Mouse (Mus musculus) intestine, postnatal 0 days (tissue): ENCODE results near the gene Il23a. TPM values are rescaled to one million over a fixed set of nuclear protein-coding genes. Genes with fewer than 3 reads are reported as not detected.
"Not testable (repeated sequence)": the region's sequence is repeated elsewhere in the genome, so short reads cannot be mapped to it uniquely, and the experiment has no call there.

Experiments
- ATAC-seq: fragments of 200-750 bp; cut with Nextera tagmentation; 2 replicates; pipeline ENCODE4 v1.8.0; 2017; ENCODE audit warnings: mild to moderate bottlenecking, moderate TSS enrichment, moderate library complexity
- H3K27ac ChIP-seq: fragments of 300-500 bp; sonication (generic); 2 replicates; pipeline ENCODE4 v1.5.1; 2014; ENCODE audit warnings: mild to moderate bottlenecking, low read depth, low read length, moderate library complexity
- H3K27me3 ChIP-seq: fragments of 300-500 bp; sonication (generic); replicated peaks from 2 replicates; pipeline ENCODE4 v1.6.1; 2014; ENCODE audit warnings: low read length, mixed read lengths; ENCODE audit not compliant: control insufficient read depth, insufficient read depth
- H3K36me3 ChIP-seq: fragments of 300-500 bp; sonication (generic); 2 replicates; pipeline ENCODE4 v1.6.1; 2014; ENCODE audit warnings: mild to moderate bottlenecking, moderate library complexity; ENCODE audit not compliant: control insufficient read depth, insufficient read depth
- H3K4me1 ChIP-seq: fragments of 300-500 bp; sonication (generic); replicated peaks from 2 replicates; pipeline ENCODE4 v1.6.1; 2014; ENCODE audit warnings: antibody characterized with exemption, low read length, mixed read lengths; ENCODE audit not compliant: control insufficient read depth, insufficient read depth
- H3K4me2 ChIP-seq: fragments of 300-500 bp; sonication (generic); replicated peaks from 2 replicates; pipeline ENCODE4 v1.6.1; 2014; ENCODE audit warnings: low read depth, mild to moderate bottlenecking, moderate library complexity
- H3K4me3 ChIP-seq: fragments of 300-500 bp; sonication (generic); 2 replicates; pipeline ENCODE4 v1.5.1; 2014; ENCODE audit warnings: low read depth, low read length
- H3K9ac ChIP-seq: fragments of 300-500 bp; sonication (generic); 2 replicates; pipeline ENCODE4 v1.6.1; 2014; ENCODE audit warnings: mild to moderate bottlenecking, low read depth, low read length
- H3K9me3 ChIP-seq: fragments of 300-500 bp; sonication (generic); 2 replicates; pipeline ENCODE4 v1.6.1; 2016; ENCODE audit warnings: mixed run types; ENCODE audit not compliant: control insufficient read depth
- CTCF ChIP-seq: sonication (generic); IDR thresholded peaks from 2 replicates; pipeline ENCODE4 v1.5.1; 2016; ENCODE audit warnings: low read depth, mild to moderate bottlenecking, control low read depth, antibody characterized with exemption, moderate library complexity
- WGBS: fragments of 180-500 bp; shearing (Covaris S2); extraction: QIAGEN DNeasy Blood & Tissue Kit; methylation state at CpG from one replicate; pipeline ENCODE4 v1.1.7; 2014; 5-methylcytosine and 5-hydroxymethylcytosine counted together
- polyA plus RNA-seq: library from polyadenylated mRNA; unstranded; fragments of >200 nt; fragmentation: Nextera tagmentation; extraction: Ambion mirVana; gene quantifications from 2 replicates; pipeline ENCODE4 v1.2.1, GENCODE M21; 2015

Il23a gene
- polyA plus RNA-seq, 1 experiment from 2014 or later: 0.22 TPM

DNA sequence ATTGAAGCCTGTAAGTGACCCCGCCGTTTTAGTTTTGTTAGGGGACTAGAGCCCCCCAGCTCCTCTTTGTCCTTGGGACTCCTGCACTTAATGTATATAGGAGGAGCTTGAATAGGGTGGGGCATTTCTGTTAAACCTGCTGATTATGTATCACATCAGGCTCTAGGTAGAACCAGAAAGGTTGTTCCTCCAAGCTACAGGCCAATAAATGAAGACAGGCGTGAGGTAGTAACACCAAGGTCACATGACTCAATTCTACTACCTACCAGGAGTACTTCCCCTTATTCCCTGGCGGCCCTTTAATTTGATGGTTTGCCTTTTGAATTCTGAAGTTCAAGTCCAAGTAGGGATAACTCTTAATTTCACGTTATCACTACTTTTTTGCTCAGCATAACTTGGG, 39.9 kb upstream of the Il23a start:
- Histone ChIP-seq H3K9ac (peak overlapping the region; percentile 82), H3K4me3 (peak overlapping the region; percentile 62), H3K27me3 (no peaks in the 10 kb centered on the region), H3K9me3 (no peaks in the 10 kb centered on the region), H3K4me2 (peak overlapping the region; percentile 82), H3K27ac (peak overlapping the region; percentile 94), H3K36me3 (no peaks in the 10 kb centered on the region; the same call in 1 of the 2 replicates), H3K4me1 (peaks cover 3% of the 10 kb centered on the region; the same call in 1 of the 2 replicates)
- ATAC-seq: peak; percentile 35
- TF ChIP-seq CTCF: no peak
- 8% methylated on average over 5 of the region's 5 CpGs for WGBS

DNA sequence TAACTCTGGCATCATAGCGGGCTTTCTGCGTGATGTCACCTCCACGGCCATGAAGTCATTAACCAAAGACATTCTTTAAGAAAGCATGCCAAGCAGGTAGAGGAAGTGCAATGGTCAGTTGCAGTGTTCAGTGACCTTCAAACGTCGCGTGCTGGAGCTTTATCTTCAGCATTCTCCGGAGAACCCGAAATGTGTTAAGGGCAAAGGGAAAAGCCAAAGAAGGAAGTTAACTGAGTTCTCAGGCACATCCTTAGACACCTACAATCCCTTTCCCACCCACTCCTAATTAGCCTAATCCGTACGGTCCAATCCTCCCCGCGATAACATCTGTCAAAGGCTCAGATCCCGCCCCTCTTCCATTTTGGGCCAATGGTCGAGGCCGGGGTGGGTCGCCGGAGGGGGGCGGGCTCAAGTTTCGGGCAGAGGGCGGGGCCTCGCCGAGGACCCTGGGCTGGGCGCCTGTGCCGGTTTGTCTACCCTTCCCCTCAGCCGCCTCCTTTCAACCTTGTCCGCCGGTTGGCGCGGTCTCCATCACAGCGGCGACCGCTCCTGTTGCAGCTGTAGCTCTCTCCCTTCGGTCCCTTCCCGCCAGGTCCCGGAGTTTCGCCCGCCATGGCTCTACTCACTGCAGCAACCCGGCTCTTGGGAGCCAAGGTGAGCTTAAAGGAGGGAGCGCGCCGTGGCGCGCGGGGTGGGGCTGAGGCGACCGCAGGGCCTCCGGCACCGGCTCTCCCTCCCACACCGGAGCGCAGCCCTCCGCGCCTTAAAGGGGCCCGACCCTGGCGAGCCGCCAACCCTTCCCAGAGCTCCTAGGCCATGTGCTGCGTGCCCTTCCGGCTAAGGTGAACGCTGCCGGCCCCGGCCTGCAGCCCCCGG, 39.0 kb upstream of the Il23a start, which contains the start of gene Cs:
Gene Cs, plus strand, starts transcription at position 429 of the 876 bp plus-strand sequence.
- Histone ChIP-seq H3K27me3 (no peaks in the 10 kb centered on the region), H3K4me1 (peaks cover 3% of the 10 kb centered on the region; the same call in 1 of the 2 replicates), H3K9ac (peak within 1 kb of the TSS; percentile 82), H3K4me2 (peak within 1 kb of the TSS; percentile 82), H3K9me3 (no peaks in the 10 kb centered on the region), H3K4me3 (peak within 1 kb of the TSS; percentile 62), H3K27ac (peak within 1 kb of the TSS; percentile 94), H3K36me3 (no peaks in the 10 kb centered on the region; the same call in 1 of the 2 replicates)
- WGBS: under 1% methylated on average over 61 of the region's 61 CpGs
- ATAC-seq: peak; percentile 92
- TF ChIP-seq CTCF: 0 out of 2 replicates have a peak, but pooled peaks have one; percentile 2

DNA sequence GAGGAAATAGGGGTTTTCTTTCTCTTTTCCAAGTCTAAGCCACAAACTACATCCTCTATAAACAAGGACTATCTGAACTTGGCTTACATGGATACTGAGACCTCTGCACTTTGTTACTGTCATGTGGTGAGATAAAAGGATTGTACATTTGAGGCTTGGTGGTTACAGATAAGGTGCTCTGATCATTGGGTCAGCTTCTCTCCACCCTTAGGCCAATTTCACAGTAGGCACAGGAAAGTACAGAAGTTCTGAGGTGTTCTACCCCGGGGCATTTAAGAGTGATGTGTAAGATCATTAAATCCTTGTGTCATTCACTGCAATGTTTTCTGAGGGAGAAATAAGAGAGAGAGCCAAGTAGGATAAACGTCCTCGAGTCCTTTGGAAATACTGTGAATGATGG, 38.0 kb upstream of the Il23a start:
- H3K27ac ChIP-seq: peak overlapping the region; percentile 94
- 61% methylated on average over 3 of the region's 3 CpGs for WGBS
- H3K36me3 ChIP-seq: no peaks in the 10 kb centered on the region; the same call in 1 of the 2 replicates
- H3K4me3 ChIP-seq: no peak overlapping the region
- no peak for ATAC-seq
- H3K4me1 ChIP-seq: peaks cover 3% of the 10 kb centered on the region; the same call in 1 of the 2 replicates
- peak overlapping the region; percentile 82 for H3K4me2 ChIP-seq
- H3K9me3 ChIP-seq: no peaks in the 10 kb centered on the region
- H3K27me3 ChIP-seq: no peaks in the 10 kb centered on the region
- no peak for TF ChIP-seq CTCF
- H3K9ac ChIP-seq: no peak overlapping the region

DNA sequence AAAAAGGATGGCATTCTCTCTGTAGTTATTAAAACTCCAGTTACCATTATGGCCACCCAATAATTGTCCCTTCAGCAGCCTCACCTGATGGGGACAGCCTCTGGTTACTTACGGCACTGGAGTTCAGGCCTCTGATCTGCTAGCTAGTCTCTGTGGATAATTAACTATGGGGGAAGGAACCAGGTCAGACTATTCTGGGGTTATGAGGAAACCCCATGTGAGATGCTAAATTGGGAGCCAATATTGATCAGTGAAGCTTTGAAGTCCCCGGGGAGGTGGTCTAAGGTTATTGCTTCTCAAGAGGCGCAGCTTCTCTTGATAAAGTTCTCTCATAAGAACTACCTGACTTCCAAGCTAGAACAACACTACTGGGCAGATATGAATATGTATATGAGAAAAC, 37.6 kb upstream of the Il23a start:
- Histone ChIP-seq H3K9me3 (no peaks in the 10 kb centered on the region), H3K27ac (peak overlapping the region; percentile 94), H3K4me2 (no peak overlapping the region), H3K4me3 (no peak overlapping the region), H3K36me3 (no peaks in the 10 kb centered on the region; the same call in 1 of the 2 replicates), H3K9ac (no peak overlapping the region), H3K27me3 (no peaks in the 10 kb centered on the region), H3K4me1 (peaks cover 3% of the 10 kb centered on the region; the same call in 1 of the 2 replicates)
- no peak for ATAC-seq
- TF ChIP-seq CTCF: no peak
- WGBS: 62% methylated on average over 3 of the region's 3 CpGs

DNA sequence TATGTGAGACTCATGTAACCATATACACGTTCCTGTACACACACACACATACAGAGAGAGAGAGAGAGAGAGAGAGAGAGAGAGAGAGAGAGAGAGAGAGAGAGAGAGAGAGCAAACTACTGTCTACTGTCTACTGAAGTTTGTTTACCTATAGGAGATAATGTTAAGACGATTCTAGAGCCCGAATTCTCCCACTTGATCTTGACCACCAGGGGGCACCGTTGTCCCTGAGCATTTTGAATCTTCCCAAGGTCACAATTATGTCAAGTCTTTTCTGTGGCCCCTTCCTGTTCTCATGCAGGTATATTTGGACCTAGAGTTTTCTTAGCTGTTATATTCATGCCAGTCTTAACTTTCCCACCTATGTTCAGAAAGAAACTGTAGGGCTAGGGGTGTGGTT, 37.0 kb upstream of the Il23a start:
- under 1% methylated on average over 4 of the region's 4 CpGs for WGBS
- no peak for ATAC-seq
- Histone ChIP-seq H3K9ac (no peak overlapping the region), H3K4me1 (peaks cover 3% of the 10 kb centered on the region; the same call in 1 of the 2 replicates), H3K4me2 (peak overlapping the region; percentile 13; the same call in 1 of the 2 replicates), H3K9me3 (no peaks in the 10 kb centered on the region), H3K27ac (peak overlapping the region; percentile 94; the same call in 1 of the 2 replicates), H3K27me3 (no peaks in the 10 kb centered on the region), H3K36me3 (no peaks in the 10 kb centered on the region; the same call in 1 of the 2 replicates), H3K4me3 (no peak overlapping the region)
- TF ChIP-seq CTCF: peak; percentile 91

DNA sequence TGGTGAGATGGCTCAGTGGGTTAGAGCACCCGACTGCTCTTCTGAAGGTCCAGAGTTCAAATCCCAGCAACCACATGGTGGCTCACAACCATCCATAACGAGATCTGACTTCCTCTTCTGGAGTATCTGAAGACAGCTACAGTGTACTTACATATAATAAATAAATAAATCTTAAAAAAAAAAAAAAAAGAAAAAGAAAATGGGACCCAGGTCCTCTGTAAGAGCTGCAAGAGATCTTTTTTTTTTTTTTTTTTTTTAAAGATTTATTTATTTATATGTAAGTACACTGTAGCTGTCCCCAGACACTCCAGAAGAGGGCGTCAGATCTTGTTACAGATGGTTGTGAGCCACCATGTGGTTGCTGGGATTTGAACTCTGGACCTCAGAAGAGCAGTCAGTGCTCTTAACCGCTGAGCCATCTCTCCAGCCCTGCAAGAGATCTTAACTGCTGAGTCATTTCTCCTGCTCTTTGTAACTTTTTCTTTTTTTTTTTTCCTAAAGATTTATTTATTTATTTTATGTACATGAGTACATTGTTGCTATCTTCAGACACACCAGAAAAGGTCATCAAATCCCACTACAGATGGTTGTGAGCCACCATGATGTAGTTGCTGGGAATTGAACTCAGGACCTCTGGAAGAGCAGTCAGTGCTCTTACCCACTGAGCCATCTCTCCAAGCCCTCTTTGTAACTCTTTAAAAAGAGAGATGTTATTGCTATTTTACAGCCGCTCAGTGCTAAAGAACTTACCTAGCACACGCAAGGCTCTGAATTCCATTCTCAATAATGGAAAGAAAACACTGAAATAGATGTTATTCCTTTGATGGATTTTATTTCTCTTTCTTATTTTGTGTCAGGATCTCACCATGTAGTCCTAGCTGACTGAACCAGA, 34.1 kb upstream of the Il23a start:
- not testable (repeated sequence) for H3K27ac ChIP-seq, H3K27me3 ChIP-seq, H3K4me1 ChIP-seq, H3K4me3 ChIP-seq, H3K9me3 ChIP-seq, H3K36me3 ChIP-seq, H3K9ac ChIP-seq, ATAC-seq, H3K4me2 ChIP-seq
- 74% methylated on average over 6 of the region's 6 CpGs for WGBS
